Mouse (Mus musculus) adrenal gland, postnatal 25 days (tissue): ENCODE results near the gene Ankrd31. TPM values are rescaled to one million over a fixed set of nuclear protein-coding genes. Genes with fewer than 3 reads are reported as not detected.
"Not testable (repeated sequence)": the region's sequence is repeated elsewhere in the genome, so short reads cannot be mapped to it uniquely, and the experiment has no call there.

Source experiments
- DNase-seq: peaks from one replicate; pipeline ENCODE4 v3.0.0; 2021; ENCODE audit warnings: mixed read lengths
- total RNA-seq: library from RNA; stranded (reverse); gene quantifications from 2 replicates; pipeline ENCODE4 v1.2.3, GENCODE M21; 2021

Gene Ankrd31
- total RNA-seq, 1 experiment from 2014 or later: not detected

DNA sequence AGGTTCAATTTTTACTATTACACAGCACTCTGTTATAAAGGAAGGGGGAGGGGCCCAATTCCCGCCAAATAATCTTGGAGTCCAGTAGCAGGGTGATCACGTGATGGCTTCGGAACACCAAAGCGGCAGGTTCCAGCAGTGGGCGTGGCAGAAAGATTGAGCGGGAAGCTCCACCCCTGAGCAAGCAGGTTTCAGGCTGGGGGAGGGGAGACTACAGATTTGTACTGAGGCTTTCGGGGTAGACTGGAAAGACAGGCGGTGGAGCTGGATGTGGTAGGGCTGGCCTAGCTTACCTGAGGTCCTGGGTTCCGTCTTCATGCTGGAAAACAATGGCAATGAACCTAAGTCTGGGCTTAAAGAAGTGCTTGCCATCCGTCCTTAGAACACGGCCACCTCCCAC lies 193.4 kb downstream of the Ankrd31 start:
- not testable (repeated sequence) for DNase-seq

DNA sequence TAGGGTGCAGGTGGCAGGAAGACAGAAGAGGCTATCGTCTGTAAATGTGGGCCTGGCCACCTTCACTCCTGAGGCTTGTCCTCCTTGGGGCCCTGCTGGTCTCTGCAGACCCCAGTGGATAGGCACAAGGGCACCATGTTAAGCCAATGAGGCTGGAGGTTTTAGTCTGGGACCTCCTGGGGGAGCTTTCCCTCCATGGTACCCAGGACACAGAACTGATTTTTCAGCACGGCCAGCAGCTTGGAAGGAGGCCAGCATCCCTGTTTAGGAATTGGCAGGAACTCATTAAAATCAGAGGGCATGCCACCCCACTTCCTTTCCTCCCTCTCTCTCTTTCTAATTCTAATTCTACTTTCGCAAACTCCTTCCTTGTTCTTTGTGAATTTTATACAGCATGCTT lies 195.5 kb downstream of the Ankrd31 start:
- DNase-seq: peak; percentile 15

GRCm38 (mm10) chr13:96945748-96946147 lies 197.7 kb downstream of the Ankrd31 start:
- no peak for DNase-seq

DNA sequence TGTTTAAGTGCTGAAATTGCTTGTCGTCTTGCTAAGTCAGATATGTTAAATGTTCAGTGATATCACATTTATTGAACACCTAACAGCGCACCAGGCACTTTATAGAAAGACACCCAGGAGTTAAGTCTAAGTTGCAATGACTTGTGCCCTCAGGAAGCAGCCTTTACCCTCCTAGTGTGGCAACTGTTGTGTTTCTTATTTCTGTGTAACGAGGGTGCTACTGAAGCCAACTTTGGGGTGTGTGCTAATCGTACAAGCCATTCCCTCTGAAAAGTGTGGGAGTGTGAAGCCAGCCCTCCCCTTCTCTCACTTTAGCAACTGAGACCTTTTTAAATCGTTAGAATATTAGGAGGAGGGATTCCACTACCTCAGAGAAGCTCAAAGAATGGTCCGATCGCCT lies 199.7 kb downstream of the Ankrd31 start:
- no peak for DNase-seq

- no peak for DNase-seq
Observed at GRCm38 (mm10) chr13:96951880-96952279, 203.8 kb downstream of the Ankrd31 start.

DNA sequence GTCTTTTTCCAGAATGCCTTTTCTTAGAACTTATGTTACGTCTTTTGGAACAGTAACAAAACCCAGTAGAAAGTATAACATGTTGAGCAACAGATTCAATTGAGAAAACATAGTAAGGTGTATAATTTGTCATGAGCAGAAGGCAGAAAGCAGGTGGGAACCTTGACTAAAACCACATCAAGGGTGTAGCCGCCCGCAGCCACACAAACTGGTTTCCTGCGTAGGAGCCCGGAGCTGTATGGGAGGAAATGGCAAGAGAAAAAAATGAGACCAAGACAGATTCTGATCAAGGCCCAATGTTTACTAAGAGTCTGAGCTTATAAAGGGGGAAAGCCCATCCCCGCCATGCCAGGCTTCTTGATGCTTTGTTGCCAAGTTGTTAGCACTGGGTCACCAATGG lies 208.4 kb downstream of the Ankrd31 start:
- no peak for DNase-seq

Other genes with a start within 250 kb of the Ankrd31 start
- 44.5 and 44.9 TPM in 2 replicates for gene Polk, start 205.7 kb upstream of the Ankrd31 start, total RNA-seq
- 124 and 126 TPM in 2 replicates for gene Col4a3bp, start 205.7 kb upstream of the Ankrd31 start, total RNA-seq
- 218 and 227 TPM in 2 replicates for gene Hmgcr, start 77.3 kb upstream of the Ankrd31 start, total RNA-seq
- gene Gcnt4, start 176.4 kb downstream of the Ankrd31 start, total RNA-seq: 1.3 and 1.6 TPM in 2 replicates